Mouse (Mus musculus) naive thymus-derived CD4-positive, alpha-beta T cell, adult 2 months (primary cell): Measurements from ENCODE around the gene Fbxw17.
A peak's percentile ranks its signal among the peaks of the same experiment; 100 is the strongest.
"Not testable (repeated sequence)": the region's sequence is repeated elsewhere in the genome, so short reads cannot be mapped to it uniquely, and the experiment has no call there.

ENCODE experiments used
- DNase-seq: peaks from one replicate; pipeline ENCODE4 v3.0.0-alpha.2; 2011; ENCODE audit warnings: low read depth

The Fbxw17 gene

DNA sequence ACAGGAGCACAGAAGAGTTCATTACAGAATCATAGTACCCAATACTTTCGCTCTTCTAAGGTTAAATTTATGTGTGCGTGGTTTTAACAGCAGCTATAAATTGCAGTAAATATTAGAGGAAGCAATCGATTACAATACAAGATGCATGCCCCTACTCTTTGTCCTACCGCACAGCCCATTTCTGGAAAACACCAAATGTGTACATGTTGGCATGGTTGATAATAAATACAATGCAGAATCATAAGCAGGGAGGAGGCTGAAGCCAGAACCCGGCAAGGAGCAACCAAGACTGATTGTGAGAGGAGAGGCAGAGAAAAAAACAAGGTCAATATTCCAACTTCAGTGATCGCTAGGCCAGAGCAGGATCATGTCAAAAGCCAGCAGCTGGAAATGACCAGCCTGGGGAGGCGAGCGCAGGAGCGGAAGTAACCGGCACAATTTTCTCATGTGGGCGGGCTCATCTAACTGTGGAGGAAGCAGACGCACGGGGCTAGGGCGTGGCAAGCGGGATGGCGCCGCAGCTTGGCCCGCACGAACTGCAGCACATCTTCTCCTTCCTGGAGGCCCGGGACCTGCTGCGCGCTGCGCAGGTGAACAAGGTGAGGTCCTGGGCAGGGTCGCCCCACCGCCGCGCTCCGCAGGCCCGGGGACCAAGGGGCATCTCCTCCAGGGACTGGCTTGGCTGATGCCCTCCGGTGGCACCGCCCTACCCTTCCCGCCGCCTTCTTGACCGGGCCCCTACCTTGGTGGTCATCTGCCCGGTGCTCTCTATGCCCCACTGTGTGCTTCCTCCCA, at the start of gene Fbxw17:
Fbxw17 (plus strand) TSS at position 476 of the 795 bp plus-strand sequence.
- peak; percentile 57 for DNase-seq

DNA sequence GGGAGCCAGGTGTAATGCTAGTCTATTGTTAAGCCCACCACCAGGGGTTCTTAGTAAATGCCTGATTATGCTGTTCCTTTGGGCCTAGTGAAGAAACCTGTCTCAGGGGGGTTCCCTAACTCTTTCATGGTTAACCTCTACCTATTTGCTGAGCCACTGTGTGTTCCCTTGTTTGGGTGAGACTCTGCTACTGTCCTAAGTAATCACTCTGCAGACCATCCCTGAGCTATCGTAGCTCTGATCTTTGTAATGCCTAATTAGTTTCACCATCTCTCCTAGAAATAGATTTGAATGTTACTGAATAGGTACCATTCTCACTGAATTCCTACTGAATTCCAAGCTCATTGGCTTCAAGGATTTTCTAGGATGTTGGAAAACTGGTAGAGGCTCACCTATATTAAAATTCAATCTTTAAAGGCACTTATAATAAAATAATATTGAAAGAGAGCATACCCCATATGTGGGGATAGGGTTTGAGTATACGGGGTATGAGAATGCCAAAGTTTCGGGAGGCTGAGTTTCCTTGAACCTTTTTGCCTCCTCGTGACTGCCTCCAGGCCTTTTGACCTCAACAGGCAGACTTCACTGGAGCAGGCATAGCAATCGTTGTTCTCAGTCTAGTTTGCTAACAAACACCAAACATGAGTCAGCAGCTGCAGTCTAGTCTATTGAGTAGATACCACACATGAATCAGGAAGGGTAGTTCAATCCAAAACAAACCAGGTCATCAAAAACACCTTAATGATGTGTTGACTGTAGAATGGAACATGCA, 44.5 kb upstream of the Fbxw17 start:
- not testable (repeated sequence) for DNase-seq

DNA sequence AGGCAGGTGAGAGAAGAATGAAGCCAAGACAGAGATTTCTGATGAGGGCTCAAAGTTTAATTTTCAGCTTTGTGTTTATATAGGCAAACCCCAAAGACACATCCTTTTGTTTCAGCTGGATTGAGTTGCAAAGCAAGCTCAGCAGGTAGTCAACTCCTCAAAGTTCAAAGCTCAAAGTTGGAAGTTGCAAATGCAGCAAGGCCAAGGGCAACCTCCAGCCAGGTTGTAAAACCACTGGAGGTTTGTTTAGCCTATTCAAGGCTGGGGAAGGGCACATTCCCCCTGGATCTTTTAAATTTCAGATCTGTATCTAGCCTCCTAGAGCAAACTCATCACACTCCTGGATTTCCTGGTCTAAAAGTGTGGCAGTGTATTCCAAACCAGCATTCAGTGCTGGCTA, 28.5 kb upstream of the Fbxw17 start:
- not testable (repeated sequence) for DNase-seq

DNA sequence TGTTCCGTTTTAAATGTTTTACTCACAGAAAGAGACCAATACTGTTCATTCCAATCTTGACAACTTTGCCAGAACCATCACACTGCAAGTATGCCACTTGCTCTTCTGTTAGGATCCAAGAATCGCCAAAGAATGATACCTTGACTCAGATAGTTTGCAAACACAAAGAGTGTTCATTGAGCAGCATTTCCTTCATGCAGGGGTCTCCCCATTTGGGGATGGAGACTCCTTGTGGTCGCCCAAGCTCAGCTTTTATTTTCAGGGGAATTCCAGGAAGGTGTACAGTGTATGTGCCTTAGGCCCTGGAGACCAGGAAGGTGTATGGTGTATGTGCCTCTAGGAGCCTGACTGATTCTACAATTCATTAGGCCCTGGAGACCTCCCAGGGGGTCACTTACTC, 757 bp downstream of the Fbxw17 start:
- peak; percentile 12 for DNase-seq

DNA sequence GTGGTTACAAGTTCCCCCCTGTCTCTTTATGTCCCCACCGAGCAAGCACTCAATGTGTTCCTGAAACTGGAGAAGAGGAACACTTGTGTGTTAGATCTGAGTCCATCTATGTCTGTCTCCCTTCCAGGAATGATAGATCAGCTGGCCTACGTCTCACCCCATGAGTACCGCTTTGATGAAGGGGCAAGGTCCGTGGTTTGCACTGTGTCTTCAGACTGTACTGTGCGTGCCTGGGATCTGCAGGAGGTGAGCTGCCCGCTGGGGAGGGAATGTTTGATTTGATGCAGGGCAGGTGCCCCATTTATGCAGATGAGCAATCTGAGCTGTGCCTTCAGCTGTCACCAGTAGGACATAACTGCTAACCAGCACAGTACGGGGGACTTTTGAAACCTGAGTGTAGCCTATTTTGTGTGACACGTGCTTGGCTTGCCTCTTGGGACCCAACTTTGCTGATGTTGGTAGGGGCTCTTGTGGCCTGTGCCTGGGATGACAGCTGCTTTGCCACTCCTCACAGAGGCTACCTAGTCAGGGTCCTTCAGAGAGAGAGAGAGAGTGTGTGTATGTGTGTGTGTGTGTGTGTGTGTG, 6.1 kb downstream of the Fbxw17 start:
- no peak for DNase-seq

DNA sequence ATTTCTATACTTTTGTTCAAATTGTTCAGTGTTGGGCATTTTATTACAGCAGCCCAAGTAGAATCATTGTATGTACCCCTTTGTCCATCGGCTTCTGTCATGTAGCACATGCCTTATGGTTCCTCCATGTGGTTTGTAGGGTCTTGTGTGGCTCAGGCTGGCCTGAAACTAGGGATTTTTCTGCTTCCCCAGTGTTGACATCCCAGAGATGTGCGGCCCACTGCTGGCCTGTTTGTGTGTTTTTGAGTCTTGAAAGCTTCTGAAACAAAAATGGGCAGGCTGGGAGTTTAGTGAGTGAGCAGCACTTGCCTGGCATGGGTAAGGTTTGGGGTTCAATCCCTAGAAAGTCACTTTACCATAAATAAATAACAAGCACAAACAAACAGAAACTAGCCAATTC, 6.9 kb downstream of the Fbxw17 start:
- DNase-seq, result no peak

DNA sequence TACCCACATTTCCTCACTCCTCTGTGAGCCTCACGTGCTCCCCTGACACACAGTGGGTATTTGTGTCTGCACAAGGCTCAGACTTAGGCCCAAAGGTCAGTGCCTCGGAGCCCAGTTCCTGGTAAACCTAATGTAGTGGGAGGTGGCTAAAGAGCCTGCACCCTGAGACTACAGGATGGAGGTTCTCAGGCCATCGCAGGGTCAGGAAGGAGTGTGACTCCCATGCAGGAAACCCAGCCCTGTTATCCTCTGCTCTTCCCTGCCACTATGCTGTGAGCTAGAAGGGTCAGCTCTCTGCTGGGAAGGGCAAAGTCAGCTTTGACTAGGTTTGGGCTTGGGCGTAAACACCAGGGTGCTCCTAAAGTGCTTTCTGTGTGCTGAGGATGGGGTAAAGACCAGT, 9.0 kb downstream of the Fbxw17 start:
- DNase-seq, result no peak

DNA sequence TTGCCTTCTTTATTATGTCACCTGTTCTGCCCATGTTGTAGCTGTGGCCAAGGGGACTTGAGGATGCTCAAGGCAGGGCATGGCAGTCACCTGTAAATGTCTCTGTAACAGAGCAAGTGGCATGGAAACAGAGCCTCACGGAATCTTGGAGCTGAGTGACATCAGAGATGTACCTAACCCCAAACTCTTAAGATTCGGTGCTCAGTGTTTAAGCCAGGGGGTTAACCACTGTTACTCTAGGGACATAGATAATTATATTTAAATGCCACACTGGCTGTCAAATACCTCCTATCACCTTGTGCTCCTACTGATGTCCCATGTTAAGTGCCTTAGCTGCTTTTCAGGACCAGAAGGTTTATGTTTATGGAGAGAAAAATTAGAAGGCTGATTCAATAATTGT, 26.1 kb downstream of the Fbxw17 start, which contains the start of gene Gm47429:
Gm47429 (minus strand) TSS at position 101 of the 400 bp plus-strand sequence.
- DNase-seq, result no peak

DNA sequence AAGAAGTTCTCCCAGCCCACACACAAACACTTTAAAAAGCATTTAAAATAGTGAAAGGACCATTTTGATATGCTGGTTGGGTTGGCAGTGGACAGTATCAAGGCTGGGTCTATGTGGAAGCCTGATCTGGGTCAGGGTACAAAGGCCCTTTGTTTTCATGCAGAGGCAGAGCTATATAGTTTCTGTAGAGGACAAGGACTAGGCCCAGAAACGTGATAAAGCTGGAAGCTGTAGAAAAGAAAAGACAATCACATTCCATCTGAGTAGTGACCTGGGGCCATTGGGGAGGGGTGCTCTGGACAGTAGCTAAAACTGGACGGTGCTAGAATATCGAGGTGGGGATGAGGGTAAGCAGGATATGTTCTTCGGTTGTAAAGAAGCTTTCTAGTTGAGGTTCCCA, 27.6 kb downstream of the Fbxw17 start:
- no peak for DNase-seq

DNA sequence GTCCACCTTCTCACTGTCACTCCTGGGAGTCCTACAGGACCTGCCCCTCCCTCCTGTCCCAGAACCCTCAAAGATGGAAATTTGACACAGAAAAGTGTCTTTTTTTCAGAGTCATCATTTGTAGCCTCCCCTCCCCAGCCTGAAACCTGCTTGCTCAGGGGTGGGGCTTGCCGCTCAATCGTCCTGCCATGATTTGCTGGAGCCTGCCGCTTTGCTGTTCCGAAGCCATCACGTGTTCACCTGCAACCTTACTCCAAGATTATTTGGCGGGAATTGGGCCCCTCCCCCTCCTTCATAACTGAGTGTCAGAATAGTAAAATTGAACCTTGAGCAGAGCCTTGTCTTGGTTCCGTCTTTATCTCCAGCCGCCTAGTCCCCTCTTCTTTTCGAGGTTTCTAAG, 34.6 kb downstream of the Fbxw17 start:
- not testable (repeated sequence) for DNase-seq

DNA sequence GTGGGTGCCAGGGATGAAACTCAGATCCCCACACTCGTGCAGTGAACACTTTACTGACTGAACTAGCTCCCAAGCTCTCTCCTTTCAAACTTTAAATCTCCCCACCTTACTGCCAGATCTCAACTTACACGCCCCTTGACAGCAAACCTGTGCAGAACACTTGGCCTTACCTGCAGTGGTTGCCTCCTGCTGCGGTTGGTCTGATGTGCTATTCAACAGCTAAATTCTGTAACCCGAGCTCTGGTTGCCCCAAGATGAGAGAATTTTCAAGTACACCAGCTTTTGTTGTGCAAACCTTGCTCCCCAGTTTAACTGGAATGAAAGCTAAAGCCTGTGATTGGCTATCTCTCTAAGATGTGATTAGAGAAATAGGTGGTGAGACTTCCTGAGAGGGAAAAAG, 35.8 kb downstream of the Fbxw17 start:
- no peak for DNase-seq

DNA sequence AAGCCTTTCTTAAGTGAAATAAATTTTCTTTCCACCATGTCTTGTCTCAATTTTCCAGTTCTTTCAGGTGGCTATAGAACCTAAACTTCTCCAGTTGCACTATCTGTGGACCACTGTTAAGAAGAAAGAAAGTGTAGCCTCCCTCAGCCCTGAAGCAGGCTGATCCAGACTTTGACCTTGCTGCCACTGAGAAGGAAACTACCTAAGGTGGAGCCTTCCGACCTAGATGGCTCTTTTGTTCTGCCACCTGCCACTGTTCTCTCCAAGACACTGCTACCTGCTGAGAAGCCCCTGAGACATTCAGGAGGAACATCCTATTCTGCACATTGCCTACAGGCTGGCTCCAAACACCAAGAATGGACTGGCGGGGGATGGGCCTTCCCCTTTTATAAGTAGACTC, 42.8 kb downstream of the Fbxw17 start:
- not testable (repeated sequence) for DNase-seq

DNA sequence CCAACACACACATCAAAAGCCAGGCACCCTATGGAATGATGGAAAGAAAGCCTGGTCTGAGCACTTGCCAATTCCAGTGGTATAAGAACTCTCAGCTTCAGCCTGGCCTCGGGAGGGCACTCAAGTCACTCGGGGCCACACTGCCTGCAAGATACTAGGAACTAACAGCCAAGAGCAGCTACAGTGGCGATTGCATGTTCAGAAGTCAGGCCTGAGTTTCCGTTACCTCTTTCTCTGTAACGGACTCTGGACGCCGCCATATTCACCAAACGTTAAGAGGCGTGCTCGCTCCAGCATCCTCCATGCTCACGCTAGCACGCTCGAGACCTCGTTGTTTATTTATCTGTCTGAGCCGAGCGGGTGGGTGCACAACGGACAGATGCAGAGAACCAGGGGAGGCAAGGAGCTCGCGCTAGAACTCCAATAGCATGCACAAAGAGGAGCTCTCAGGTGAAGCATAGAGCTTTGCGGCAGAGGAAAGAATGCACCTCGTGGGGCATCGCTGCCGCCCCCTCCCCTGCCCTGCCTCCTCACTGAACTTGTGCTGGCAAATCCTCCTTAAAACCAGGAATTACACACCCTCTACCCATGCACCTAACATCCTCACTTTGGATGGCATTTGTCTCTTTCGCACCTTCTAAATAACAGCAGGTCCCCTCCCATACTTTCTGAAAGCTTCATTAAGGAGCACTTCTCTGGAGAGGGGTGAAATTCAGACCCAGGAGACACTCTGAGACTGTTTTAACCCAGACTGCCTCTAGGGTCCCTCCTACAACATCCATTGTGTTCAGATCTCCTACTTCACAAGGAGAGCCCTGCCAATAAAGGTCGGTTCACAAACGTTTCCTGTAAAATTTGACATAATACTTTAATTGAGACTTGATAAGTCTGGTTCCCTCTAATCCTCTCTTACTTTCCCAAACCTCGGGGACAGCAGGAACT, 47.2 kb downstream of the Fbxw17 start:
- DNase-seq, result no peak

DNA sequence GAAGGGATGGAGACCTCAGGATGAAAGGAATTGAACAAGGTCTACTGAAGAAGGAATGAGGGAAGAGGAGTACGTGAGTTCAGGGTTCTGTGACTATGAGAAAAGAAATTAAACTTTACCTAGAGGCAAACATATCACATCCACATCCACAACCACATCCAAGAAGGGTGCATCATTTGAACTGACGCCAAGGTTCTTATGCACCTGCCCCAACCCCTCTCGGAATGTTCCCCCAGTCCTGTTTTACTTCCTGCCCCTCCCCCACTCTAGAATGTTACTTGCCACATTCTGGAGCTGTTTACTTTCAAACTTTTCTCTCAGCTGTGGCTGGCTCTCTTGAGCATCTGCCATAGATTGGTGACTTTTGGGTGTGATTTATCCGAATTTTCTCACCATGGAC, 49.3 kb downstream of the Fbxw17 start, which contains the start of gene Nutm2:
Nutm2 (plus strand) TSS at position 301 of the 400 bp plus-strand sequence.
- no peak for DNase-seq
